Mouse (Mus musculus) adrenal gland, postnatal 25 days (tissue): Measurements from ENCODE around the gene Chst3. TPM values are rescaled to one million over a fixed set of nuclear protein-coding genes. Genes with fewer than 3 reads are reported as not detected.
"Not testable (repeated sequence)": the region's sequence is repeated elsewhere in the genome, so short reads cannot be mapped to it uniquely, and the experiment has no call there.

Source experiments
- DNase-seq: peaks from one replicate; pipeline ENCODE4 v3.0.0; 2021; ENCODE audit warnings: mixed read lengths
- total RNA-seq: library from RNA; stranded (reverse); gene quantifications from 2 replicates; pipeline ENCODE4 v1.2.3, GENCODE M21; 2021

Gene Chst3
- total RNA-seq, 1 experiment from 2014 or later: 0.85 TPM

DNA sequence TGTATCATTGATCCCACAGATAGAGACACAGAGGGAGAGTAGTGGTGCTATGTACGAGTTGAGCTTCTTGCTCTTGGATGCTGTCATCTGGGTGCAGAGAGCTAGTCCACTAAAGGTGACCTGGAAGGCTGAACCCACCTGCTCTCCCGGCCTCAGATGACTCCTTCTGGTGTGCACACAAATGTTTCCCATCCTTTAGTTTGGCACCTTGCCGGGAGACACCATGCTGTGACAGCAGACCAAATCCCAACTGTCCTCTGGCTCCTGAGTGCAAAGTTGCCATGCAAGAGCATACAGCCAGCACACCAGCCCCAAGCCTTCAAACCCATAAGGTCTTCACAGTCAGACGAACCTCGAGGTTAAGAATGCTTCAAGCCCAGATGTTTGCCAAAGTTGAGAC is 22.1 kb downstream of the Chst3 start:
- DNase-seq: no peak

DNA sequence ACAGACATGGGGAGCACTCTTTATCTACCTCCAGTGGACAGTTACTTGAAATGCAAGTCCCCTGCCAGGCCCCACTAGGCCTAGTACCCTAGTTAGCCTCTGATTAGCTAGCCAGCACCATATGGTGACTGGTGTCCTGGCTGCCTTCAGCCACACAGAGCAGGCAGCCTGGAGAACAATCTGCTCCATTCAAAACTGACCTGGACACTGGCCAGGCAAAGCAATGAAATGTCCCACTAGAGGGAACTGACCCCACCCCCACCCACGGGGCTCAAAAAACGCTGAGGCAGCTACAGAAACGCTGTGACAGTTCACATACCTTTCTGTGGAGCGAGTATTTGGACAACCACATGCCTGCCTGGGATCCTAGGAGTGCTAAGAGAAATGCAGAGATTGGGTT is 24.0 kb downstream of the Chst3 start:
- DNase-seq: no peak

DNA sequence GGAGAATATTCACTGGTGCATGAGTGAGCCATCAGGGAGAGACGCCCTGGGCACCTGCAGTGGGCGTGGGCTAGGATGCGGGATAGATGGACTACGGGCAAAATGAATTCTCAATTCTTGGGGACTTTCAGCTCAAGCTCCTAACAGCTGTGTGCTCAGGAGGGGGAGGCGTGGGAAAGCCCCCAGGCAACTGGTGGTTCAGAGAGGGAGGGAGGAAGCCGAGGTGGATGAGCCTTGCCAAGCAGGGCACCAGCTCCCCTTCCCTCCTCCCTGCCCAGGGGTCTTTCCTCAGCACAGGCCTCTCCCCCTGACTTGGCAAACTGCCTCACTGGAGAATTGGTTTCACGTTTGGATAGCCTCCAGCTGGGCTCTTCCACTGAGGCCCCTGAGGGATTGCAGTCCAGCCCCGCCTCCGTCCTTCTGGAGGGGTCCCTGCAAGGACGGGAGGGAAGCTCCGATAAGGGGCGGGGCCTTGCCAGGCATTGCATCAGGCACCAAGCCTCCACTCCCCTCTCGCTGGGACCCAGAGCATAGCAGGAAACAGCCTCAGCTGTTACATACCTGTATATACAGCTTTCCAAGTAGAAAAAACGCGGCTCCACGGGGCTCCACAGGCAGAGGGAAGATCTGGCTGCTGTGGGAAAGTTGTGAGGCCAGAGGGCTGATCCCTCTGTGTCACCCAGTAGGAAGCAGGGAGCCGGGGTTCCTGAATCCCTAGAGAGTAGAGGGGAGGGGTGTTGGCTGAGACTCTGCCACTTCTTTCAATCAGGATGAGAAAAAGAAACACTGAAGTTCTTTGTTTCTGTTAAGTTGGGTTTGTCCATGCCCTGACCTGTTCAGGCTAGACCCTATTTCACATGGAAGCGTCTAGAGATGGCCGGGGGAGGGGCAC is 25.3 kb downstream of the Chst3 start:
- DNase-seq: peak; percentile 44

DNA sequence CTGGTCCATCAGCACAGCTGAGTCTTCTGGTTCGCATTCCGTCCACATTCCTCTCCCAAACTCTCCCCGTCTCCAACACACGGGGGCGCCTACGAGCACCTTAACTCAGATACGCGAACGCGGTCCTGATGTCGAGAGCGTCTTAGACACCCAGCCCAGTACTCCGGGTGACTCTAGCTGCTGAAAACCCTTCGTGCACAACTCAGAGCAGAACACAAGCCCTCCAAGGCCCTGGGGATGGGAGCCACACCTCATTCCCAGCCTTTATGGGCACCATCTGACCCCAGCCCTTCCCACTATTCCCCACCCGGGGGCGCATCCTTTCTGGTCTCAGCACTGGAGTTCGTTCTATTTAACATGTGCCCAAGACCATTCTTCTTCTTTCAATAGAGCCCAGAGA is 27.3 kb downstream of the Chst3 start:
- peak; percentile 77 for DNase-seq

- DNase-seq: no peak
Measured at GRCm38 (mm10) chr10:60189534-60190186, 29.4 kb downstream of the Chst3 start.

- peak; percentile 53 for DNase-seq
Measured at GRCm38 (mm10) chr10:60186191-60186945, 32.7 kb downstream of the Chst3 start.

- DNase-seq: no peak
Measured at GRCm38 (mm10) chr10:60185023-60185709, 33.9 kb downstream of the Chst3 start.

DNA sequence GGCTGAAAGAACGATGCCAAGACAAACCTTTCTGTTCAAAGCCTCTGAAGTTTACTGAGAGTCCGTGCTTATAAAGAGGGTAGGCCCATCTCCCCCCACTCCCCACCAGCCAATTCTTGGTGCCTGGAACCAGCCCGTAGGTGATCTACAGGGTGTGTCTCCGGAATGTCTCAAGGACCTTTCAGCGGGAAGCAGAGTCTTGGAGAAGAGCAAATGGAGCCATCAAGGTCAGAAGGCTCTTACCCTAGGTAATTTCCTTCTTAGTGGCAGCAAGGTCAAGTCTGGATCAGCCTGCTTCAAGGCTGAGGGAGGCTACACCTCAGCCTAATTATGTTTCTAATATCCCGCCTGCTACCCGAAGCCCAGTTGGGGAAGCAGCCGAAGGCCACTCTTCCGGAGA is 43.8 kb downstream of the Chst3 start:
- not testable (repeated sequence) for DNase-seq

DNA sequence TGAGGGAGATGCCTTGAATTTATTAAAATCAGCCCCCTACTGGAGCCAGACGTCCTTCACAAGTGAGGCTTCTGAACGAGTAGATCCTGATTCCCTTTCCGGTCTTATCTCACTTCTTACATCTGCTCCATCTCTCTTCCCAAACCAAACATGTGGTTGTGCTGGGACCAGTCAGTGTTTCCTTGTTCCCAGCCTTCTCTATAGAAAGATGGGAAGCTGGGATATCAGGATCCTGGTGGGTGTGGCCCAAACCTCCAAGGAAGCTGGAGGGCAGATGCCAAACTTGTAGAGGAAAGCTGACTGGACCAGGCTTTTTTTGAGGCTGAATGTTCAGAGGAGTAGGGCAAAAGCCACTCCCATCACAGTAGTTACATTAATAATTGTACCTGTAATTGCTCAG is 44.6 kb downstream of the Chst3 start:
- no peak for DNase-seq

DNA sequence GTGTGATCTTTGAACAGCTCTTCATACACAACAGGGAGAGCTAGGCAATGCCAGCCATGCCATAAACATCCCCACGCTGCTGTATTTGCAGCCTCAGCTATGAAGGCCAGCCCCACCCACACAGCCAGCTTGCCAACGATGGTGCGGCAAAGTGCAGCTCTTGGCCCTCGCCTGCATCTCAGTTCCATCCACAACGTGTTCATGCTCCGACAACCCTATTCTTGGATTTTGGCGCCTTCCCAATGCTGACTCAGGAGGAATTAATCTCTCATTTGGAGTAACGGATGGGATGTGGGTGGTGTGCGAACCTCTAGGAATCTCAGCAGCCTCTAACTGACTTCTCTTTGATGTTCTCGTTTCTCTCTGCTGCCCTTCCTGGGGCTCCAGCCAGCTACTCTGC is 46.0 kb downstream of the Chst3 start:
- peak; percentile 77 for DNase-seq

DNA sequence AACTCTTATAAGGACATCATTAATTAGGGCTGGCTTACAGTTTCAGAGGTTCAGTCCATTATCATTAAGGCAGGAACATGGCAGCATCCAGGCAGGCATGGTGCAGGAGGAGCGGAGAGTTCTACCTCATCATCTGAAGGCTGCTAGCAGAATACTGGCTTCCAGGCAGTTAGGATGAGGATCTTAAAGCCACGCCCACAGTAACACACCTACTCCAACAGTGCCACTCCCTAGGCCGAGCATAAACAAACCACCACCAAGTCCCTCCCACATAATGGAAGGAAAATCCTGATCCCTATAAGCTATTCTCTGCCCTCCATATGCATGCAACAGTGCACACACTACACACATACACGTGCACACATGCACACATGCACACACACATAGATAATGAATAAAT is 46.8 kb downstream of the Chst3 start:
- no peak for DNase-seq

GRCm38 (mm10) chr10:60171368-60171767 is 47.7 kb downstream of the Chst3 start:
- DNase-seq: no peak

- peak; percentile 60 for DNase-seq
Measured at GRCm38 (mm10) chr10:60170326-60171089, 48.6 kb downstream of the Chst3 start.

- no peak for DNase-seq
Measured at GRCm38 (mm10) chr10:60168960-60169359, 50.1 kb downstream of the Chst3 start.

DNA sequence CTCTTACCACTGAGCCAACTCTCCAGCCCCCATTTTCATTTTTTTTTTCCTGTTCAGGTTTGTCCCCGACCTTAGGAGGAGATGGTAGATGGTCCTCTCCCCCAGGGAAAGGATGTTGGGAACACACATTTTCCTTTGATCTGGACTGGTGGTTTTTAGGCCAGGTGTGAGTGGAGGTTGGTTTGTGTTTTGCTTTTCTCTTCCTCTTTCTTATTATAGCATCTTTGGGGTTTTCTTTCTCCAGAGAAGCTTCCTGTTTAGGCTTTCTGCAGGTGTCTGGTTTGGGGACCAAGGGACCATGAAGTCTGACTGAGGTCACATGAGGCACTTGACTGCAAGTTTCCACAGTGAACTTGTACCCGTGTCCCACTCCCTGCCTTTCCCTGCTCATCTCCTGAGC is 50.8 kb downstream of the Chst3 start:
- DNase-seq: no peak

GRCm38 (mm10) chr10:60166068-60166467 is 53.0 kb downstream of the Chst3 start:
- no peak for DNase-seq

DNA sequence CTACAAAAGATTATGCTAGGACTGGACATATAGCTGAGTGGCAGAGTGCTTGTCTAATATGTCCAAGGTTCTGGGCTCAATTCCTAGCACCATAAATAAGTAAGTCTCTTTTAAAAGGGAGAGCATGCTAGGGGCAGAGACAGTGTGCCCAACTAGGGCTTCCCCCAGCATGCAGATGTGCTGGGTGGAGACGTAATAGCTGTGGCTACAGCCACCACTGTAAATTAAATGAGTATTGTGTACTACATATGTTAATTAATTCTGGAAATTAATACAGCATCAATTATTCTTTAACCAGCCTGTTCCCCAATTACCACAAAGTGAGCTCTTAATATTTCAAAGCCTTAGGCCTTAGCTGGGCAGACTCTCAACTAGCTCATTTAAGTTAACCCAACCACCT is 54.2 kb downstream of the Chst3 start:
- DNase-seq: no peak

GRCm38 (mm10) chr10:60162973-60163255 is 56.1 kb downstream of the Chst3 start:
- DNase-seq: no peak

DNA sequence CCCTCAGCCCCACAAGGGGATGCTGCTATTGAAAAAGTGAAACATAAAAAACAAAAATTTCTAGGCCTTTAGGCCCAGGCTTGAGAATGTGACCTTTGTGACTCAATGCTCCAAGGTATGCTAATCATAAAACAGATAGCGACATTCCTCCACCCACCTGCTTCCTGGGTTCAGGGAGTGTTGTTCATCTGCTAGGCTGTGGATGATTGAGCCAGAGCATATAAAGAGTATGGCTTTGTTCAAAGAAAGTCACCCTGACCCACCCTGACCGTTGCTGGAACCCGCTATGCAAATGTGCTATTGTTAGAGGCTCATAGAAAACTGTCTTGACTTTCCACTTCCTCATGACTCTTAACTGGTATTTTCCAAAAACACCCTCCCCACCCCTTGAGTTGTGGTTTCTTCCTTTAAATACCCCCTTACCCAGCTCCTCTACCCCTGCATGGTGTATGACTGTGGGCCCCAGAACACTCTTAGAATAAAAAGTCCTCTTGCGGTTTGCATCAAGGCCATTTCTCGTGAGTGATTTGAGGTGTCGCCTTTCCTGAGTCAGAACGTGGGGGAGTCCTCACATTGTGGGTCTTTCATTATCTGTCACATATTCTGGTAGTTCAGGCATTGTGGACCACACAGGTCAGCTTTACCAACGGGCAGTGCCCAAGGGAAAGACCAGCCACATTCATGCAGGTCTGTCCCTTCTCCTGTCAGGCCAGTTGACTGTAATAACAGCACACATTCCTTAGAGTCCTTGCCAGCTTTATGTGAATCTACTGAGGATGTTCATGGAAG is 56.7 kb downstream of the Chst3 start:
- not testable (repeated sequence) for DNase-seq

DNA sequence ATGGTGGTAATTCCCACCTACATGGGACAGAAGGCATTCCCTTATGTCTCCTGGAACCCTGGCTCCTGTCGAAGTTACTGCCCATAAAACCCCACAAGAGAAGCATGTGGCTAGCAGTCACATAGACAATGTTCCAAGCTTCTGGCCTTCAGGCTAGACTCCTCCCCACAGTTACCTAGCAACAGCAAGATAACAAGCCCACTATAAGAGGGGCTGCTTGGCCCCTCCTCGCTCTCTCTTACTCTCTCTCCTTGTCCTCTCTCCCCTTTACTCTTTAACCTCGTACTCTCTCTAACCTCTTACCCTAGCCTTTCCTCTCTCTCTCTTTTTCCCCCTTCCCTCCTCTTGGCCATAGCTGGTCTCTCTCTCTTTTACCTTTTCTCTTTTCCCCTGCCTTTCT is 57.7 kb downstream of the Chst3 start:
- DNase-seq: not testable (repeated sequence)

DNA sequence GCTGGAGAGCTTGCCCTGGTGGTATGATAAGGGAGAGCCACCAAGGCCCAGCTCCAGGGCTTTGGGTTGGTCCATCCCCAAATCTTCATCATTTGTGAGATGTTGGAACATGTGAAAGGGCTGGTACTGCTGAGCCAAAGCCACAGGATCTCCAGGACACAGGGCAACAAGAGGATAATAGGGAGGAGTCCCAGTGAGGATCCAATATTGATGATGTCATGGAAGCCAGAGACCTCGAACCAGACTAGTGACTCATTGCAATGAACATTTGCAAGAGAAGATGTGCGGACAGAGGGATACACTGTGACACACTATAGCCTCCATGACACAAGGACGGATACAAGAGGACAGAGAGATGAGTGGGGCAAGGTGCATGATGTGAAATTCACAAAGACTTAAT is 60.9 kb downstream of the Chst3 start:
- no peak for DNase-seq
